Mouse (Mus musculus) embryo, embryonic 9.5 days (tissue): ENCODE results near the gene Aldh1b1.

Experiments
- DNase-seq: peaks from one replicate; pipeline ENCODE4 v3.0.0-alpha.2; 2017; ENCODE audit errors: extremely low spot score

Aldh1b1 gene

DNA sequence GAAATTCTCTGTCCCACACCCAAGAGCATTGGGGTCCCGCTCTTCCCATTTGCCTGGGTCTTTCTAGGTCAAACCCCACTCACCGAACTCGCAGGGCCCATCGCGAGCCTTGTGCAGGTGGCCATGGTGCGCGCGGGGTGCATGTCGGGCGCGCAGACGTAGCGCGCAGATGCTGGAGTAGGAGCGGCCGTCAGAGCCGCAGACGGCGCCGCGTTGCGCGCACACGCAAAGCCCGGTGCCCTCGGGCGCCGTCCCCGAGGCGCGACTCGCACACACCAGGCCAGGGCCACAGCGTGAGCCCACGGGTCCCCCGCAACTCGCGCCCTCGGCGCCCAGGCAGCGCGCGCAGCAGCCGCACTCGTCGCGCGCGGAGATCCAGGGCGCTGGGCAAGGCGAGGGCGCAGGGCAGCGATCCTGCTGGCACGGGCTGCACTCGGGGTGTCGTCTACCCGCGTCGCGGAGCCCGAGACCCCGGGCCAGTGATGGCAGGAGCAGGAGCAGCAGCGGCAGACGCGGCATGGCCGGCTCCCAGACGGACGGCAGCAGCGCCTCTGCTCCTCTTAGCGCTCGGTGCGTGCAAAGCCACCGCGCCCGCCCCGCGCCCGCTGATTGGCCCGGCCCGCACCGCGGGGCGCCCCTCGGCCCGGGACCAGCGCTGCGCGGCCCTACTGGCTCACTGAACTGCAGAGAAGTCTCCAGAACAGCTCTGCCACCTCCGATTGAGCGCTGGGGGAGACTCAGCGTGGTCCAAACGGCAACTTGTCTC lies 27.6 kb downstream of the Aldh1b1 start, which contains the start of gene Igfbpl1:
Gene Igfbpl1 (minus strand): TSS at position 649 of the 766 bp plus-strand sequence.
- peak; percentile 40 for DNase-seq

- no peak for DNase-seq
Measured at GRCm38 (mm10) chr4:45829907-45830759, 31.3 kb downstream of the Aldh1b1 start.

GRCm38 (mm10) chr4:45831996-45832395 lies 33.2 kb downstream of the Aldh1b1 start:
- DNase-seq: no peak

DNA sequence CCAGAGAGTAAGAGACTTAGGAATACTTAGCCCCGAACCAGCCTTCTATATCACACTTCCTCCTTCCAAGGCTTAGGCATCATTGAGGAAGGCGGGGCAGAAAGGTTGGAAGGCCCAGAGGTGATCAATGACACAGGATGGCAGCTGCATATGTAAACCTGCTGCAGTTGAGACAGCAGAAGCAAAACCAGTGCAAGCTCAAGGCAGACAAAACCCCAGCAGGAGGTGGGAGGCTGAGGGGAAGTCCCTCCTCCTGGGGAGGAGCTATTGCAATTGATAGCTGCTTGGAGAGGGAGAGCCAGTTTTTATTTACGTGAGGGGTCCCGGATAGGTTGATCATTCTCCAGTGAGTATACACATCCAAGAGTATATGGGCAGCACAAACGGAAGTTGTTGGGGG lies 34.6 kb downstream of the Aldh1b1 start:
- DNase-seq: no peak

- peak; percentile 46 for DNase-seq
Measured at GRCm38 (mm10) chr4:45844355-45844754, 45.5 kb downstream of the Aldh1b1 start.

GRCm38 (mm10) chr4:45846263-45846662 lies 47.4 kb downstream of the Aldh1b1 start:
- no peak for DNase-seq

- DNase-seq: no peak
Measured at GRCm38 (mm10) chr4:45848109-45848824, 49.4 kb downstream of the Aldh1b1 start, which contains the start of gene Stra6l. Gene Stra6l, plus strand, starts transcription at chr4:45848664.

GRCm38 (mm10) chr4:45848825-45849156 lies 50.0 kb downstream of the Aldh1b1 start:
- DNase-seq: no peak

DNA sequence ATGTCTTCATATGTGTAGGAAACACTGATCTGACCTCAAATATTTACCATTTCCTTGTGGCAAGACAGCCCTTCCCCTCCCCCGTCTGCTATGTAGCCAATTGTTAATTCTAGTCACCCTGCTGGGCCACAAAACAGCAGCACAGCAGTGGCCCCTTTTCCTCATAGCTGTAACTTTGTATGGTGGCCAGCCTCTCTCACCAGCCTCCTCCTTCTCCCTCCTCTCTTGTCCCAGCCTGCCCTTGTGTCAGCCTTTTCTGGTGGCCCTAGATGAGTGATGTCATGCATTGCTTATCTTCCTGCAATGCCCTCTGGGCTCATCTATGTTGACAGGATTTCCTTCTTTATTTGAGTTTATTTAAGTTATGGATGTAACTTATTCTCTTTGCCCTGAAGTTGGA lies 50.6 kb downstream of the Aldh1b1 start:
- DNase-seq: no peak

- DNase-seq: peak; percentile 33
Measured at GRCm38 (mm10) chr4:45851640-45852051, 52.8 kb downstream of the Aldh1b1 start.

GRCm38 (mm10) chr4:45853496-45854246 lies 54.8 kb downstream of the Aldh1b1 start:
- DNase-seq: no peak
